Mouse (Mus musculus): Measurements from ENCODE around the gene Eps15. TPM values are rescaled to one million over a fixed set of nuclear protein-coding genes. Genes with fewer than 3 reads are reported as not detected.

Eps15 gene
- polyA plus RNA-seq, 1 experiment from 2014 or later: 38.3 TPM

DNA sequence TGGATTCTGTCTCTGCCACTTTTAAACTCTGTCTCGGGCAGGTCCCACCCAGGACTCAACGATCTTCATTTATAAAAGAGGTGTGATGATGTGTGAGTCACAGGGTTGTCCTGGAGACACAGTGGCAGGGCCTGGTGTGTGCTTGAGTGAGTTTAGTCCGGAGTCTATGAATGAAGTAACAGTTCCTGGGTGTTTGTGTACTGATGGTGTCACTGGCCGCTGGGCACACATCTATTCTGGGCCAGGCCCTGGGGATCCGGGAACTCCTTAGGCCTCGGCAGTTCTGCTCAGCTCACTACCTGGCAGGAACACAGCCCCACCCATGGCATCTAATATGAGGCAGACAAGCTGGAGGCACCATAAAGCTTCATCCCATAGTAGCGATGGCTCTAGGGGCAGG lies 141.5 kb downstream of the Eps15 start:
- ATAC-seq: no peak
- 86% methylated on average over 7 of the region's 7 CpGs for WGBS
- no peak overlapping the region for H3K9ac ChIP-seq

DNA sequence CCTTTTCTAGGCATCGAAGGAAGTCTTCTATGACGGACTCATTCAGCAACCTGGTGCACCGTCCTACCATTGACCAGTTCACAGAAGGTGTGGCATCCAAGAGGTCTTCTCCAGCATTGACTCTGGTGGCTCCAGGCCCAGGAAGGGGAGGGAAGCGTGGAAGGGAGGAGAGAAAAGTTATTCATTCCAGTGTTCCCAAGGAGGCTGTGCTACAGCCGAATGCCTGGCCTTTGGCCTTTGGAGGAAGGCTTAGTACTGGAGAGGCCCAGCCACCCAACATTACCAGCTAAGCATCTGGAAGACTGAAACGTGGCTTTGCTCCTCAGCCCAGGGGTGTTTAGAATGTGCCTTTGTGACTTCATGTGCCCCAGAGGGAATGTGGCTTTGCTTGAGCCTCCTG lies 142.4 kb downstream of the Eps15 start:
- H3K36me3 ChIP-seq (ENCODE audit: poor library complexity, severe bottlenecking): no peaks in the 10 kb centered on the region
- H3K9ac ChIP-seq: no peak overlapping the region
- WGBS: 77% methylated on average over 6 of the region's 6 CpGs
- no peaks in the 10 kb centered on the region; the same call in 1 of the 2 replicates for H3K4me1 ChIP-seq
- H3K27ac ChIP-seq: no peak overlapping the region
- no peak overlapping the region for H3K4me3 ChIP-seq
- H3K27me3 ChIP-seq: no peaks in the 10 kb centered on the region
- no peak for ATAC-seq
- H3K4me2 ChIP-seq: no peak overlapping the region
- no peaks in the 10 kb centered on the region for H3K9me3 ChIP-seq (replicated peaks)

More for the DNA sequence above, 141.5 kb downstream of the Eps15 start:
- Histone ChIP-seq H3K36me3 (ENCODE audit: poor library complexity, severe bottlenecking) (no peaks in the 10 kb centered on the region), H3K4me2 (no peak overlapping the region), H3K27me3 (no peaks in the 10 kb centered on the region), H3K9me3 (replicated peaks) (no peaks in the 10 kb centered on the region), H3K4me3 (no peak overlapping the region), H3K4me1 (no peaks in the 10 kb centered on the region; the same call in 1 of the 2 replicates), H3K27ac (no peak overlapping the region)

DNA sequence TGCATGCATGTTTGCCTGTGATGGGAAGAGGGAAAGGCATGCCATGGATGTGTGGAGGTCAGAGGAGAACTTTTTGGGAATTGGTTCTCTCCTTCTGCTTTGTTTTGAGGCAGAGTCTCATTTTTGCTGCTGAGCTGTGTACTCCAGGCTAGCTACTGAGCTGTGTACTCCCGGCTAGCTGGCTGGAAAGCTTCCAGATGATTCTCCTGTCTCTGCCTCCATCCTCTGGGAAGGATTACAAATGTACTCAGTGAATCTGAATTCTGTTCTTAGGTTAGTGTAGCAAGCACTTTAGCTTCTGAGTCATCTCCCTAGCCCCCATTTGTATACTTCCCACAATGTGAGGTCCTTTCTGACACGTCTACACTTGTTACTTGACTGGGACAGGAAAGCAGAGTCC lies 143.4 kb downstream of the Eps15 start:
- H3K4me2 ChIP-seq: no peak overlapping the region
- no peaks in the 10 kb centered on the region; the same call in 1 of the 2 replicates for H3K4me1 ChIP-seq
- H3K27ac ChIP-seq: no peak overlapping the region
- 85% methylated on average over 2 of the region's 2 CpGs for WGBS
- no peaks in the 10 kb centered on the region for H3K9me3 ChIP-seq (replicated peaks)
- ATAC-seq: no peak
- no peak overlapping the region for H3K9ac ChIP-seq
- no peaks in the 10 kb centered on the region for H3K36me3 ChIP-seq (ENCODE audit: poor library complexity, severe bottlenecking)
- no peak overlapping the region for H3K4me3 ChIP-seq
- H3K27me3 ChIP-seq: no peaks in the 10 kb centered on the region

DNA sequence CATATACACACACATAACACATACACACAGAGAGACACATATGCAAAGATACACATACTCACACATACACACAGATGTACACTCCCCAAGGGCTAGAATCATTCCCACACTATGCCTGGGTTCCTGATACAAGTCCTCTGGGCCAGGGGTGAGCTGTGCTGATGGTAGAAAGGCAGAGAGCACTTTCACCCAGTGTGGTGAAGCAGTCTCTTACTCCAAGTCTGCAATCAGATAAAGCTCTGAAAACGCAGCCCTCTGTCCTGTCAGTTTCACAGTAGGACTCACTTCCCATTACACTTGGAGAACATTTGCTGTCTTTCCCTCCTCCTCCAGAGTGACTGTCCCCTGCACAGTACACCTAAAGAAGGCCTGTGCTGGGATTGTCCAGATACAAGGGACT lies 147.0 kb downstream of the Eps15 start:
- no peaks in the 10 kb centered on the region for H3K27me3 ChIP-seq
- WGBS: 93% methylated on average over 1 of the region's 1 CpGs
- no peak overlapping the region for H3K4me2 ChIP-seq
- no peaks in the 10 kb centered on the region for H3K9me3 ChIP-seq (replicated peaks)
- no peak overlapping the region for H3K9ac ChIP-seq
- peaks cover 1% of the 10 kb centered on the region; the same call in 1 of the 2 replicates for H3K4me1 ChIP-seq
- no peak for ATAC-seq
- H3K4me3 ChIP-seq: no peak overlapping the region
- no peak overlapping the region for H3K27ac ChIP-seq
- no peaks in the 10 kb centered on the region for H3K36me3 ChIP-seq (ENCODE audit: poor library complexity, severe bottlenecking)

DNA sequence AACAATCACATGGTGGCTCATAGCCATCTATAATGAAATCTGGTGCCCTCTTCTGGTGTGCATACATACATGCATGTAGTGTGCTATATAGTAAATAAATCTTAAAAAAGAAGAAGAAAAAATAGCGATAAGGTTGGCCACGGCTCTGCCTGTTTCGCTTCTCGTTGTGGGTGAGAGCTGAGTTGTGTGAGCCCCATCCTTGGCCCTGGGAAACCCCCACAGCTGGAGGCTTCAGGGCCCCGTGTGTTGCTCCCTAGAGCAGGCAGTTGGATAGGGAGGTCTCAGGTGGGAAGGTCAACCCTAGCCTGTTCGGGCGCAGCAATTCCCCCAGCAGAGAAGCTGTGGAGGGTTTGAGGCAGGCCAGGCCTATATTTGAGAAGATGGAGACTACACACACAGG lies 150.2 kb downstream of the Eps15 start:
- 96% methylated on average over 7 of the region's 7 CpGs for WGBS
- Histone ChIP-seq H3K27ac (no peak overlapping the region), H3K4me1 (peaks cover 9% of the 10 kb centered on the region; the same call in 1 of the 2 replicates), H3K4me3 (no peak overlapping the region), H3K36me3 (ENCODE audit: poor library complexity, severe bottlenecking) (no peaks in the 10 kb centered on the region), H3K9me3 (replicated peaks) (no peaks in the 10 kb centered on the region), H3K9ac (no peak overlapping the region), H3K4me2 (no peak overlapping the region), H3K27me3 (no peaks in the 10 kb centered on the region)
- ATAC-seq: no peak

DNA sequence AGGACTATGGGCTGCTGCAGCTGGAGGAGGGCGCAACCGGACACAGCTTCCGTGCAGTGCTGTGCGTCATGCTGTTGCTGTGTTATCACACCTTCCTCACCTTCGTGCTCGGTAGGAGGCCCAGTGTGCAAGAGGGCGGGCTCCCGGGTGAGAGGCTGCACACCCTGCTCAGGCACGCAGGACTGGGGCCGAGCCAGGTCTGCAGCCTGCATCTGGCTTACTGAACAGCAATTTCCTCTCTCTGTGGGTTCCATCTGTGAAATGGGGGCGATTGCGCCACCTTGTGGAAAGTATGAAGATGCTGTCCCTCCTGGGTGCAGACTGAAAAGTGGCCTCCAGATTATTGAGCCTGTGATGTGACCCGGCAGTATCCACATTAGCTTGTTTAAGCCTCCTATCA lies 150.8 kb downstream of the Eps15 start:
- no peak overlapping the region for H3K9ac ChIP-seq
- no peaks in the 10 kb centered on the region for H3K36me3 ChIP-seq (ENCODE audit: poor library complexity, severe bottlenecking)
- no peak overlapping the region for H3K27ac ChIP-seq
- H3K27me3 ChIP-seq: no peaks in the 10 kb centered on the region
- peaks cover 9% of the 10 kb centered on the region; the same call in 1 of the 2 replicates for H3K4me1 ChIP-seq
- no peak overlapping the region for H3K4me2 ChIP-seq
- WGBS: 60% methylated on average over 13 of the region's 13 CpGs
- ATAC-seq: peak; percentile 52; the same call in 1 of the 2 replicates
- H3K9me3 ChIP-seq (replicated peaks): no peaks in the 10 kb centered on the region
- no peak overlapping the region for H3K4me3 ChIP-seq

DNA sequence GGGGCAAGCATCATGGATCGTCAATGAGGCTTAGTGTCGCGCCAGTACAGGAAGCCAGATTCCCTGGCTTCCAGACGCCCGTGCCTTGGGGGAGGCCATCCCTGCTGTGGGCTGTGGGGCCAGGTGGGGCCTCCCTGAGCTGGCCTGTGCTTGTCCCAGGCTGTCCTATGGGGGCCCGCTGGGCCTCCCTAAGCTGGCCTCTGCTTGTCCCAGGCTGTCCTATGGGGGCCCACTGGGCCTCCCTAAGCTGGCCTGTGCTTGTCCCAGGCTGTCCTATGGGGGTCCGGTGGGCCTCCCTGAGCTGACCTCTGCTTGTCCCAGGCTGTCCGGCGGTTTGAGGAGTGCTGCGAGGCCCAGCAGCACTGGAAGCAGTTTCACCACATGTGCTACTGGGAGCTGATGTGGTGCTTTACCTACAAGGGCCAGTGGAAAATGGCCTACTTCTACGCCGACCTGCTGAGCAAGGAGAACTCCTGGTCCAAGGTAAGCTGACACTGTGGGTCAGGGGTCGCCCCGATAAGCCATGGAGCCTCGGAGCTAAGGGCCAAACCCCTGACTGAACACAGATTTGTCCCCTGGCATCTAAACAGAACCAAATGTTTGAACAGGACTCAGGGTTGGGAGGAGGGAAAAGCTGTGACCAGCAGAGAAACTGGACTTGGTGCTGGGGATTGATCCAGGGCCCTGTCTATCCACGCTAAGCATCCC lies 152.8 kb downstream of the Eps15 start:
- Histone ChIP-seq H3K4me3 (no peak overlapping the region), H3K9ac (no peak overlapping the region), H3K27ac (no peak overlapping the region), H3K9me3 (replicated peaks) (no peaks in the 10 kb centered on the region), H3K4me2 (no peak overlapping the region), H3K27me3 (no peaks in the 10 kb centered on the region), H3K36me3 (ENCODE audit: poor library complexity, severe bottlenecking) (no peaks in the 10 kb centered on the region), H3K4me1 (peaks cover 9% of the 10 kb centered on the region; the same call in 1 of the 2 replicates)
- ATAC-seq: no peak
- WGBS: 79% methylated on average over 16 of the region's 16 CpGs

DNA sequence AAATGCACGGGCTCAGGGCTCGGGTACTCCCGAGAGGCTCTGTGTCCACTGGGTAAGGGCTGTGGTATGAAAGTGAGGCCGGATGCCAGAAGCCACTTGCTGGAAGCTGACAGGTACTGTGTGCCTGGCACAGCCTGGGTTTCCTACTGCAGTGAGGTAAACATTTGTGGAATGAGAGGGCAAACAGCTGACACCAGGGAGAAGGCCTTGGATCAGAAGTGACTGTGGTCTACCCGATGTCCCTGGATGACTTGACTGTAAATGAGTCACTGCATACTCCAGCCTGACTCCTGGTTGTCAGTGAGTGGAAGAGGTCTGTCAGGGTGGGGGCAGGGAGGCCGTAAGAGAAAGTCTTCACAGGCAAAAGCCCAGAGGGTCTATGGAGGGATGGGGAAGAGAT lies 153.6 kb downstream of the Eps15 start:
- WGBS: 75% methylated on average over 6 of the region's 6 CpGs
- H3K4me3 ChIP-seq: no peak overlapping the region
- no peaks in the 10 kb centered on the region for H3K36me3 ChIP-seq (ENCODE audit: poor library complexity, severe bottlenecking)
- ATAC-seq: no peak
- no peak overlapping the region for H3K9ac ChIP-seq
- no peaks in the 10 kb centered on the region for H3K9me3 ChIP-seq (replicated peaks)
- H3K4me2 ChIP-seq: no peak overlapping the region
- H3K27me3 ChIP-seq: no peaks in the 10 kb centered on the region
- no peak overlapping the region for H3K27ac ChIP-seq
- H3K4me1 ChIP-seq: peaks cover 9% of the 10 kb centered on the region; the same call in 1 of the 2 replicates

DNA sequence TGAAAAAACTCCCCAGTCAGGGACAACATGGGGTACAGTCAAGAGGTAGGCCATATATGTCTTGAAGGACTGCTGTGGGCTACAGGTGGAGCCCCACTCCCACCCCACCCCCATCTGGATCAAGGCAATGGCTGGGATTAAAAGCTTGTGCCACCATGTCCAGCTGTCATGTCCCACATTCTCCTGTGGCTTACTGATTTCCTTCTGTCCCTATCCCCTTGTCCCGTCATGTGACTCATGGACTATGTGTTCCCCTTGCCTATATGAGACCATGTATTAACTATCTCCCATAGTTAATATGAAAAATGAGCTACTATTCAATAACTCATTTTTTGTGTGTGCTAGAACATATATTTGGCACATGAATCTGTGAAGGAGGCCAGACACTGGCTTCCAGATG lies 154.2 kb downstream of the Eps15 start:
- H3K27me3 ChIP-seq: no peaks in the 10 kb centered on the region
- no peak for ATAC-seq
- WGBS: 86% methylated on average over 1 of the region's 1 CpGs

More for the DNA sequence above, 154.2 kb downstream of the Eps15 start:
- Histone ChIP-seq H3K4me1 (peaks cover 9% of the 10 kb centered on the region; the same call in 1 of the 2 replicates), H3K27ac (no peak overlapping the region), H3K4me3 (no peak overlapping the region), H3K36me3 (ENCODE audit: poor library complexity, severe bottlenecking) (no peaks in the 10 kb centered on the region), H3K9ac (no peak overlapping the region), H3K4me2 (no peak overlapping the region), H3K9me3 (replicated peaks) (no peaks in the 10 kb centered on the region)

Other genes starting within 250 kb of the Eps15 start
- 70.3 and 73.2 TPM in 2 replicates for gene Osbpl9, start 78.0 kb upstream of the Eps15 start, polyA plus RNA-seq (2015; fragmentation: Nextera tagmentation; extraction: Ambion mirVana)
- 0.23 and 0.64 TPM in 2 replicates for gene Calr4, start 45.8 kb upstream of the Eps15 start, polyA plus RNA-seq (2015; fragmentation: Nextera tagmentation; extraction: Ambion mirVana)
- gene Ttc39a, start 126.4 kb downstream of the Eps15 start, polyA plus RNA-seq (2015; fragmentation: Nextera tagmentation; extraction: Ambion mirVana): 0.86 and 1.0 TPM in 2 replicates
- 46.5 and 49.2 TPM in 2 replicates for gene Rnf11, start 204.5 kb downstream of the Eps15 start, polyA plus RNA-seq (2015; fragmentation: Nextera tagmentation; extraction: Ambion mirVana)

Measured in forebrain, embryonic 13.5 days (tissue).